Mouse (Mus musculus) midbrain, embryonic 16.5 days (tissue): ENCODE data around the gene C130073F10Rik. TPM values are rescaled to one million over a fixed set of nuclear protein-coding genes. Genes with fewer than 3 reads are reported as not detected.
"Not testable (repeated sequence)": the region's sequence is repeated elsewhere in the genome, so short reads cannot be mapped to it uniquely, and the experiment has no call there.

Experiments used
- ATAC-seq: fragments of 200-750 bp; cut with Nextera tagmentation; 2 replicates; pipeline ENCODE4 v1.8.0; 2017; ENCODE audit warnings: moderate TSS enrichment
- H3K27ac ChIP-seq: fragments of 300-500 bp; sonication (generic); 2 replicates; pipeline ENCODE4 v1.5.1; 2014; ENCODE audit warnings: mild to moderate bottlenecking, low read length, mixed read lengths
- H3K27me3 ChIP-seq: fragments of 300-500 bp; sonication (generic); 2 replicates; pipeline ENCODE4 v1.6.1; 2014; ENCODE audit warnings: low read depth, low read length, mixed read lengths; ENCODE audit not compliant: control insufficient read depth, insufficient read depth
- H3K36me3 ChIP-seq: fragments of 300-500 bp; sonication (generic); 2 replicates; pipeline ENCODE4 v1.6.1; 2014; ENCODE audit warnings: mild to moderate bottlenecking, low read length, moderate library complexity, mixed read lengths; ENCODE audit not compliant: control insufficient read depth, insufficient read depth
- H3K4me1 ChIP-seq: fragments of 300-500 bp; sonication (generic); 2 replicates; pipeline ENCODE4 v1.6.1; 2014; ENCODE audit warnings: mild to moderate bottlenecking, low read length, mixed read lengths; ENCODE audit not compliant: control insufficient read depth, insufficient read depth
- H3K4me2 ChIP-seq: fragments of 300-500 bp; sonication (generic); 2 replicates; pipeline ENCODE4 v1.6.1; 2014; ENCODE audit warnings: mild to moderate bottlenecking, low read length, mixed read lengths
- H3K4me3 ChIP-seq: fragments of 300-500 bp; sonication (generic); 2 replicates; pipeline ENCODE4 v1.5.1; 2014; ENCODE audit warnings: low read depth, mild to moderate bottlenecking, low read length, moderate library complexity, mixed read lengths
- H3K9ac ChIP-seq: fragments of 300-500 bp; sonication (generic); 2 replicates; pipeline ENCODE4 v1.6.1; 2014; ENCODE audit warnings: low read depth, low read length, mixed read lengths
- H3K9me3 ChIP-seq: fragments of 300-500 bp; sonication (generic); replicated peaks from 2 replicates; pipeline ENCODE4 v1.6.1; 2014; ENCODE audit warnings: mild to moderate bottlenecking, low read length, mixed read lengths; ENCODE audit not compliant: control insufficient read depth, poor library complexity, severe bottlenecking
- WGBS: fragments of 180-500 bp; shearing (Covaris S2); extraction: QIAGEN DNeasy Blood & Tissue Kit; methylation state at CpG from one replicate; pipeline ENCODE4 v1.1.7; 2014; 5-methylcytosine and 5-hydroxymethylcytosine counted together
- polyA plus RNA-seq: library from polyadenylated mRNA; unstranded; fragments of >200 nt; fragmentation: Nextera tagmentation; extraction: Ambion mirVana; gene quantifications from 2 replicates; pipeline ENCODE4 v1.2.1, GENCODE M21; 2015

The C130073F10Rik gene
- polyA plus RNA-seq, 1 experiment from 2014 or later: not detected

DNA sequence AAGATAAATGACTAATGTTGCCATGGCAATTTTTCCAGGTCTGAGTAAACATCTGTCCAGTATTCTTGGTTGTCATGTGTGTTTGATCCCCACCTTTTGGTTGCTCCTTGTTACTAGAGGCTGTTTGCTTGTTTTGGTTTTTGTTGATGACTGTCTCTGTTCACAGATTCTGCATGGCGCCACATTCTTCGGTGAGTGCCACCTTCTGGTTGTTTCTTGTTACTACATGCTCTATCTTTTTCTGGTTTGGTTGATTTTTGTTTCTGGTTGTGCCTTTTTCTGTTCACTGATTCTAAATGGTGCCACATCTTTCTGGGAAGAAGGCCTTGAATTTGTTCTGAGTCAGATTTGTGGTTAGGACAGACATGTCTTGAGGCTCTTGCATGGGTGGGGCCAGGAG is 42.7 kb downstream of the C130073F10Rik start:
- Histone ChIP-seq H3K9ac (no peak overlapping the region), H3K4me3 (no peak overlapping the region), H3K9me3 (peaks cover 8% of the 10 kb centered on the region; the same call in 1 of the 2 replicates), H3K27me3 (no peaks in the 10 kb centered on the region), H3K4me1 (no peaks in the 10 kb centered on the region), H3K36me3 (no peaks in the 10 kb centered on the region), H3K4me2 (no peak overlapping the region), H3K27ac (no peak overlapping the region)
- 60% methylated on average over 2 of the region's 2 CpGs for WGBS
- no peak for ATAC-seq

DNA sequence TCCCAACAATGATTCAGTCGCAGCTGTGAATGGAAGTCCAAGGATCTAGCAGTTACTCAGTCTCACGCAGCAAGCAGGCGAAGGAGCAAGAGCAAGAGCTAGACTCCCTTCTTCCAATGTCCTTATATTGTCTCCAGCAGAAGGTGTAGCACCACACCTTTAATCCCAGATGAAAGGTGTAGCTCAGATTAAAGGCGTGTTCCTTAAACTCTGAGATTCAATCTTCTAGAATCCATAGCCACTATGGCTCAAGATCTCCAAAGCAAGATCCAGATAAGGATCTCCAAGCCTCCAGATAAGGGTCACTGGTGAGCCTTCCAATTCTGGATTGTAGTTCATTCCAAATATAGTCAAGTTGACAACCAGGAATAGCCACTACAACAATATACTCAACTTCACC is 49.7 kb downstream of the C130073F10Rik start, which contains the start of gene B020004J07Rik:
TSS of gene B020004J07Rik (minus strand) at position 101 of the 400 bp plus-strand sequence.
- WGBS: 93% methylated on average over 3 of the region's 4 CpGs
- not testable (repeated sequence) for H3K27ac ChIP-seq, H3K9ac ChIP-seq, H3K36me3 ChIP-seq, H3K9me3 ChIP-seq, H3K4me2 ChIP-seq, H3K27me3 ChIP-seq, H3K4me3 ChIP-seq, H3K4me1 ChIP-seq, ATAC-seq

Other genes with a start within 250 kb of the C130073F10Rik start
- gene Leprot, start 246.1 kb downstream of the C130073F10Rik start, polyA plus RNA-seq: 108 and 111 TPM in 2 replicates
- 2.5 and 3.6 TPM in 2 replicates for gene Lepr, start 176.4 kb downstream of the C130073F10Rik start, polyA plus RNA-seq
- not detected in 2 replicates for gene B020004J07Rik, start 49.8 kb downstream of the C130073F10Rik start, polyA plus RNA-seq
- gene Gm12800, start 15.3 kb upstream of the C130073F10Rik start, polyA plus RNA-seq: not detected in 2 replicates
- not detected in 2 replicates for gene Gm12794, start 46.6 kb upstream of the C130073F10Rik start, polyA plus RNA-seq
- not detected in 2 replicates for gene Gm12790, start 87.3 kb upstream of the C130073F10Rik start, polyA plus RNA-seq
- not detected in 2 replicates for gene Gm12789, start 92.8 kb upstream of the C130073F10Rik start, polyA plus RNA-seq
- gene Pde4b, start 193.8 kb upstream of the C130073F10Rik start, polyA plus RNA-seq: 62.5 and 64.5 TPM in 2 replicates